Mouse (Mus musculus) layer of hippocampus, postnatal 14 days (tissue): ENCODE results near the gene Tmub2. TPM values are rescaled to one million over a fixed set of nuclear protein-coding genes. Genes with fewer than 3 reads are reported as not detected.
A peak's percentile ranks its signal among the peaks of the same experiment; 100 is the strongest.

ENCODE experiments used
- DNase-seq, 2 experiments: peaks; one replicate each; pipeline ENCODE4 v3.0.0; 2021 to 2022; ENCODE audit warnings: low spot score in 2 of 2, mixed read lengths in 1 of 2
- total RNA-seq, 2 experiments: library from RNA; stranded (reverse); gene quantifications; 2 replicates each; pipeline ENCODE4 v1.2.3; 2021

The Tmub2 gene
- total RNA-seq, 2 experiments from 2014 or later, result 59.3 to 60.6 TPM

GRCm38 (mm10) chr11:102321931-102322330, 37.2 kb downstream of the Tmub2 start:
- no peak for DNase-seq

- DNase-seq, result no peak
Measured at GRCm38 (mm10) chr11:102323516-102323915, 38.8 kb downstream of the Tmub2 start.

- no peak for DNase-seq
Measured at GRCm38 (mm10) chr11:102327250-102327649, 42.5 kb downstream of the Tmub2 start.

GRCm38 (mm10) chr11:102327839-102328238, 43.1 kb downstream of the Tmub2 start:
- DNase-seq, result no peak

- no peak for DNase-seq
Measured at GRCm38 (mm10) chr11:102329518-102329917, 44.8 kb downstream of the Tmub2 start.

- no peak for DNase-seq
Measured at GRCm38 (mm10) chr11:102330039-102330438, 45.3 kb downstream of the Tmub2 start.

GRCm38 (mm10) chr11:102331806-102332205, 47.1 kb downstream of the Tmub2 start:
- DNase-seq, result no peak

- DNase-seq, result no peak
Measured at GRCm38 (mm10) chr11:102333061-102333460, 48.3 kb downstream of the Tmub2 start.

GRCm38 (mm10) chr11:102334010-102334409, 49.3 kb downstream of the Tmub2 start:
- DNase-seq, result no peak

GRCm38 (mm10) chr11:102334973-102335700, 50.4 kb downstream of the Tmub2 start:
- no peak for DNase-seq

GRCm38 (mm10) chr11:102336191-102336590, 51.5 kb downstream of the Tmub2 start:
- DNase-seq, result no peak

- DNase-seq, result no peak
Measured at GRCm38 (mm10) chr11:102337921-102338320, 53.2 kb downstream of the Tmub2 start.

GRCm38 (mm10) chr11:102338561-102338960, 53.8 kb downstream of the Tmub2 start:
- DNase-seq, result peak; percentile 13 to 45

Other genes starting within 250 kb of the Tmub2 start
- gene Cd300lg, start 243.4 kb upstream of the Tmub2 start, total RNA-seq, result under 1 TPM; 0.24 to 0.32 TPM
- gene Mpp2, start 196.4 kb upstream of the Tmub2 start, total RNA-seq, result 100 to 1,000 TPM; 139 to 144 TPM
- not detected for gene Ppy, start 183.6 kb upstream of the Tmub2 start, total RNA-seq
- not detected for gene Pyy, start 177.1 kb upstream of the Tmub2 start, total RNA-seq
- gene Nags, start 139.4 kb upstream of the Tmub2 start, total RNA-seq, result not detected
- gene Tmem101, start 128.5 kb upstream of the Tmub2 start, total RNA-seq, result 10 to 100 TPM; 26.4 to 29.2 TPM
- 10 to 100 TPM; 65.9 to 72.8 TPM for gene Lsm12, start 99.6 kb upstream of the Tmub2 start, total RNA-seq
- gene G6pc3, start 95.3 kb upstream of the Tmub2 start, total RNA-seq, result 10 to 100 TPM; 49.2 to 49.5 TPM
- gene Hdac5, start 54.8 kb upstream of the Tmub2 start, total RNA-seq, result 100 to 1,000 TPM; 171 to 197 TPM
- gene BC030867, start 36.0 kb upstream of the Tmub2 start, total RNA-seq, result under 1 TPM; 0.76 to 0.79 TPM
- gene Asb16, start 16.2 kb upstream of the Tmub2 start, total RNA-seq, result under 1 TPM; 0.86 to 0.88 TPM
- 100 to 1,000 TPM; 152 to 160 TPM for gene Atxn7l3, start 11.7 kb downstream of the Tmub2 start, total RNA-seq
- gene Ubtf, start 34.8 kb downstream of the Tmub2 start, total RNA-seq, result 100 to 1,000 TPM; 120 to 121 TPM
- gene Slc4a1, start 81.3 kb downstream of the Tmub2 start, total RNA-seq, result under 1 TPM; 0.50 to 0.60 TPM
- 100 to 1,000 TPM; 413 to 422 TPM for gene Rundc3a, start 108.5 kb downstream of the Tmub2 start, total RNA-seq
- 10 to 100 TPM; 75.6 to 81.8 TPM for gene Slc25a39, start 123.0 kb downstream of the Tmub2 start, total RNA-seq
- gene Grn, start 145.4 kb downstream of the Tmub2 start, total RNA-seq, result 10 to 100 TPM; 82.3 to 87.4 TPM
- gene Fam171a2, start 162.8 kb downstream of the Tmub2 start, total RNA-seq, result 10 to 100 TPM; 86.0 to 97.5 TPM
- gene Itga2b, start 185.2 kb downstream of the Tmub2 start, total RNA-seq, result 1 to 10 TPM; 2.3 to 2.7 TPM